Mouse (Mus musculus): Measurements from ENCODE around the gene Dnaic2. TPM values are rescaled to one million over a fixed set of nuclear protein-coding genes. Genes with fewer than 3 reads are reported as not detected.

The Dnaic2 gene
- total RNA-seq, 2 experiments from 2014 or later = 1.4 to 1.9 TPM

- no peak for DNase-seq (ENCODE audit: extremely low spot score in 1 of 2, low spot score in 1 of 2)
These were observed 27.7 kb upstream of the Dnaic2 start for GRCm38 (mm10) chr11:114699511-114699910.

- no peak for DNase-seq (ENCODE audit: extremely low spot score in 1 of 2, low spot score in 1 of 2)
These were observed 24.8 kb upstream of the Dnaic2 start for GRCm38 (mm10) chr11:114702311-114702995.

- DNase-seq (ENCODE audit: extremely low spot score in 1 of 2, low spot score in 1 of 2) = no peak
These were observed 24.2 kb upstream of the Dnaic2 start for GRCm38 (mm10) chr11:114702996-114703361.

GRCm38 (mm10) chr11:114704071-114704913, 22.9 kb upstream of the Dnaic2 start:
- peak; percentile 33 to 55 for DNase-seq (ENCODE audit: extremely low spot score in 1 of 2, low spot score in 1 of 2)

- no peak for DNase-seq (ENCODE audit: extremely low spot score in 1 of 2, low spot score in 1 of 2)
These were observed 20.9 kb upstream of the Dnaic2 start for GRCm38 (mm10) chr11:114706358-114706757.

GRCm38 (mm10) chr11:114711393-114711792, 15.8 kb upstream of the Dnaic2 start:
- DNase-seq (ENCODE audit: extremely low spot score in 1 of 2, low spot score in 1 of 2) = no peak

- no peak for DNase-seq (ENCODE audit: extremely low spot score in 1 of 2, low spot score in 1 of 2)
These were observed 15.3 kb upstream of the Dnaic2 start for GRCm38 (mm10) chr11:114711861-114712260.

- peak in 1 of 2 experiments; percentile 16 for DNase-seq (ENCODE audit: extremely low spot score in 1 of 2, low spot score in 1 of 2)
These were observed 12.7 kb upstream of the Dnaic2 start for GRCm38 (mm10) chr11:114714526-114714925.

GRCm38 (mm10) chr11:114715531-114715930, 11.7 kb upstream of the Dnaic2 start:
- no peak for DNase-seq (ENCODE audit: extremely low spot score in 1 of 2, low spot score in 1 of 2)

GRCm38 (mm10) chr11:114720535-114720934, 6.7 kb upstream of the Dnaic2 start:
- DNase-seq (ENCODE audit: extremely low spot score in 1 of 2, low spot score in 1 of 2) = no peak

- no peak for DNase-seq (ENCODE audit: extremely low spot score in 1 of 2, low spot score in 1 of 2)
These were observed 4.8 kb upstream of the Dnaic2 start for GRCm38 (mm10) chr11:114722438-114722837.

GRCm38 (mm10) chr11:114723030-114723429, 4.2 kb upstream of the Dnaic2 start:
- no peak for DNase-seq (ENCODE audit: extremely low spot score in 1 of 2, low spot score in 1 of 2)

- DNase-seq (ENCODE audit: extremely low spot score in 1 of 2, low spot score in 1 of 2) = no peak
These were observed 2.2 kb upstream of the Dnaic2 start for GRCm38 (mm10) chr11:114724787-114725590.

GRCm38 (mm10) chr11:114727826-114728186, 598 bp downstream of the Dnaic2 start:
- DNase-seq (ENCODE audit: extremely low spot score in 1 of 2, low spot score in 1 of 2) = no peak

GRCm38 (mm10) chr11:114728333-114728732, 1.1 kb downstream of the Dnaic2 start:
- DNase-seq (ENCODE audit: extremely low spot score in 1 of 2, low spot score in 1 of 2) = no peak

- DNase-seq (ENCODE audit: extremely low spot score in 1 of 2, low spot score in 1 of 2) = no peak
These were observed 2.7 kb downstream of the Dnaic2 start for GRCm38 (mm10) chr11:114729832-114730363.

GRCm38 (mm10) chr11:114731711-114732110, 4.5 kb downstream of the Dnaic2 start:
- DNase-seq (ENCODE audit: extremely low spot score in 1 of 2, low spot score in 1 of 2) = no peak

- DNase-seq (ENCODE audit: extremely low spot score in 1 of 2, low spot score in 1 of 2) = no peak
These were observed 5.7 kb downstream of the Dnaic2 start for GRCm38 (mm10) chr11:114732890-114733289.

- DNase-seq (ENCODE audit: extremely low spot score in 1 of 2, low spot score in 1 of 2) = no peak
These were observed 8.9 kb downstream of the Dnaic2 start for GRCm38 (mm10) chr11:114736111-114736510.

GRCm38 (mm10) chr11:114736913-114737624, 9.9 kb downstream of the Dnaic2 start:
- DNase-seq (ENCODE audit: extremely low spot score in 1 of 2, low spot score in 1 of 2) = peak in 1 of 2 experiments; percentile 71
